Mouse (Mus musculus) bone marrow, adult 2 months (tissue): Measurements from ENCODE around the gene Rps21. TPM values are rescaled to one million over a fixed set of nuclear protein-coding genes. Genes with fewer than 3 reads are reported as not detected.

Source experiments
- H3K27ac ChIP-seq: fragments of 200-500 bp; 2 replicates; pipeline ENCODE4 v1.5.1; 2012; ENCODE audit warnings: low read depth, mild to moderate bottlenecking, control low read depth, inconsistent platforms, low read length; ENCODE audit not compliant: control insufficient read depth, poor library complexity, insufficient read depth
- H3K4me1 ChIP-seq: fragments of 200-500 bp; 2 replicates; pipeline ENCODE4 v1.6.1; 2011; ENCODE audit warnings: low read length; ENCODE audit not compliant: control insufficient read depth, insufficient read depth
- H3K4me3 ChIP-seq: fragments of 200-500 bp; replicated peaks from 2 replicates; pipeline ENCODE3; 2011; ENCODE audit warnings: mild to moderate bottlenecking, low read depth, low read length, control low read depth; ENCODE audit not compliant: control insufficient read depth
- CTCF ChIP-seq: fragments of 200-500 bp; IDR thresholded peaks from 2 replicates; pipeline ENCODE4 v1.5.1; 2011; ENCODE audit warnings: low read length, control low read depth; ENCODE audit not compliant: control insufficient read depth, insufficient read depth
- POLR2A ChIP-seq: fragments of 200-500 bp; IDR thresholded peaks from 2 replicates; pipeline ENCODE4 v1.6.1; 2011; ENCODE audit warnings: low read depth, mild to moderate bottlenecking, control low read depth, low read length, borderline replicate concordance; ENCODE audit not compliant: control insufficient read depth
- WGBS: fragments of 180-500 bp; shearing (Covaris S2); methylation state at CpG from one replicate; pipeline ENCODE4 v1.1.7; 2018; 5-methylcytosine and 5-hydroxymethylcytosine counted together
- polyA plus RNA-seq: library from polyadenylated mRNA; stranded (reverse); fragments of >200 nt; gene quantifications from 2 replicates; pipeline ENCODE4 v1.2.4, GENCODE M21; 2011; ENCODE audit warnings: low replicate concordance; ENCODE audit not compliant: missing spikeins, insufficient read depth, insufficient read length

Gene Rps21
- polyA plus RNA-seq, 1 experiment = 1,728 TPM

DNA sequence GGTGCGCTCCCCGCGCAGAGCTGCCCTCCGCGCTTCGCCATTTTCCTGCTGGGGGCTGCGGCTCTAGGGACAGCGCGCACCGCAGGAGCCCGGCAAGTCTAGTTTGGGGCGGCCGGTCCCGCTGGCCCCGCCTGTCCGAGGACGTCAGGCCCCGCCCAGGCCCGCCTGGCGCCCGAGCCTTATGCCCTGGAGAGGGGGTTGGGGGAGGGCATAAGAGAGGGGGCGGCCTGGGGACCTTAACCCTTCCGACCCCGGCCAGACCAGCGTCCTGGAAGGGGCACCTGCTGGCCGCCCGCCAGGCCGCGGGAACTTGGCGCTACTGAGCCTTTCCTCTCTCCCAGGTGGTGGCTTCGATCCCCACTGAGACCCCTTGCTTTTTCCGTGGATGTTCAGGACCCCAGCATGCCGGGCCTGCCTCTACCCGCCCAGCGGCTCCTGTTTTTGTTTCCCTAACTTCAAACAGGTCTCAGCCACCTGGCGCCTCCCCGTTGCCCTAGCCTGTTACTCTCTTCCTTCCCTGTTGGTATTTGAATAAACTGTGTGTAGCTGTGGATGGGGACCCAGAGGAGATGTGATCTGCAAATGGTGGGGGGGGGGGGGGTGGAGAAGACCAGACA is 31.3 kb upstream of the Rps21 start, which contains the start of gene Lama5:
Gene Lama5 (minus strand): TSS at position 98 of the 617 bp plus-strand sequence.
- H3K4me1 ChIP-seq = no peaks in the 10 kb centered on the region; the same call in 1 of the 2 replicates
- no peak within 1 kb of the TSS for H3K4me3 ChIP-seq
- 1% methylated on average over 33 of the region's 37 CpGs for WGBS
- TF ChIP-seq CTCF (no peak), POLR2A (no peak)
- H3K27ac ChIP-seq = no peak within 1 kb of the TSS

DNA sequence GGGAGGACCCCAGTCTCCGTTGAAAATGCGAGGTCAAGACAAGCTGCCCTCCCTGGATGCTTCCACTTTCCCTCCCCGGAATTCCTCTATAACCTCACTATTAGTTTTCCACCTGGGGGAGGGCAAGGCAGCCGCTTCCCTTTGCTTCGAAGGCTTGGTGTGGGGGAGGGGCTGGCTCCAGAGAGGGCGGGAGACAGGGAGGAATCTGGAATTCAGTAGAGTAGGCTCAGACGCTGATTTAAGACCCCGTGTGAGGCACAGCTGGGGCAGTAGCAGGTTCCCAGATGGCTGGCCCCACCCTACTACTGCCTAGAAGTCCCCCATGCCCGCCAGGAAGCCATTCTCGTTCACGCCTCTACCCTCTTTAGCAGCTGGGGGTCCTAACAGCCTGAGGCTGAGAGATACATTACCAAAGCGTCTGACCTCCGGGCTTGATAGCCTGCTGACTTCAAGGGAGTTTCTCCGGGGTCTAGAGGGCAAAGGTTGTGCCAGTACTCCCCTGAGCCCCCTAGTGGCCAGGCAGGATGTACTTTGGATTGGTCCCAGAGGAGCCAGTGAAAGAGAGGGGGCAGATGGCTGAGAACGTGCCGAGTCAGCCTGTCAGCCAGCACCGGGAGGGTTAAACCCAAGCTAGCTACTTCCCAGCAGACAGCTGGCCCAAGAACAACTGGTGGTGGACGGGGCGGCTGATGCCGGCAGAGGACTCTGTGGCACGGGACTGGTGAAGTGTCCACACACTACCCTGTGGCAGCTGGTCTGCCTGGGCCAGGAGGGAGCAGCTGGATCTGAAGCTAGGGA is 29.7 kb upstream of the Rps21 start:
- peak; percentile 70 for TF ChIP-seq CTCF
- TF ChIP-seq POLR2A = no peak
- no peak overlapping the region for H3K4me3 ChIP-seq
- WGBS = 5% methylated on average over 21 of the region's 21 CpGs

GRCm38 (mm10) chr2:180228060-180228458 is 29.1 kb upstream of the Rps21 start:
- H3K4me1 ChIP-seq = no peaks in the 10 kb centered on the region; the same call in 1 of the 2 replicates
- H3K4me3 ChIP-seq = no peak overlapping the region
- WGBS = 69% methylated on average over 6 of the region's 6 CpGs
- H3K27ac ChIP-seq = no peak overlapping the region
- TF ChIP-seq POLR2A (no peak), CTCF (no peak)

More for the DNA sequence above, 29.7 kb upstream of the Rps21 start:
- H3K4me1 ChIP-seq = no peaks in the 10 kb centered on the region; the same call in 1 of the 2 replicates
- H3K27ac ChIP-seq = no peak overlapping the region

GRCm38 (mm10) chr2:180228592-180228991 is 28.6 kb upstream of the Rps21 start:
- WGBS = 74% methylated on average over 7 of the region's 7 CpGs
- TF ChIP-seq CTCF (no peak), POLR2A (no peak)
- no peak overlapping the region for H3K27ac ChIP-seq
- no peaks in the 10 kb centered on the region; the same call in 1 of the 2 replicates for H3K4me1 ChIP-seq
- H3K4me3 ChIP-seq = no peak overlapping the region

DNA sequence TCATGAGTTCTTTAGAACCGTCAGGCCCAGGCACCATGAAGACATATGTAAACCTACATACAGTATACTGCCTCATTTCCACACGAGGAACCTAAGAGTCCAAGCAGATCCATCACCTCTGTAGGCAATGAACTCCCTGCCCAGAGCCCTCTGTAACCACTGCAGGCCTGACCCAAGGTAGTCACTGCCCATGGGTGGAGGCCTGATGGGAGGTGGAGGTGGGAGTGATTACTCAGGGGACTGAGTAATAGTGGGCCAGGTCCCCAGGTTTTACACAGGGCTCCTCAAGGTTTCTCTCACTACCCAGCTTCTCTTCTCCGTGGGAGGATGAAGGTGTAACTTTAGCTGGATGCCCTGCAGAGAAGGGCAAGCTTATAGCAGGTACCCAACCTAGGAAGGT is 28.0 kb upstream of the Rps21 start:
- no peaks in the 10 kb centered on the region; the same call in 1 of the 2 replicates for H3K4me1 ChIP-seq
- no peak overlapping the region for H3K4me3 ChIP-seq
- TF ChIP-seq POLR2A (no peak), CTCF (no peak)
- H3K27ac ChIP-seq = no peak overlapping the region
- WGBS = 66% methylated on average over 3 of the region's 3 CpGs

DNA sequence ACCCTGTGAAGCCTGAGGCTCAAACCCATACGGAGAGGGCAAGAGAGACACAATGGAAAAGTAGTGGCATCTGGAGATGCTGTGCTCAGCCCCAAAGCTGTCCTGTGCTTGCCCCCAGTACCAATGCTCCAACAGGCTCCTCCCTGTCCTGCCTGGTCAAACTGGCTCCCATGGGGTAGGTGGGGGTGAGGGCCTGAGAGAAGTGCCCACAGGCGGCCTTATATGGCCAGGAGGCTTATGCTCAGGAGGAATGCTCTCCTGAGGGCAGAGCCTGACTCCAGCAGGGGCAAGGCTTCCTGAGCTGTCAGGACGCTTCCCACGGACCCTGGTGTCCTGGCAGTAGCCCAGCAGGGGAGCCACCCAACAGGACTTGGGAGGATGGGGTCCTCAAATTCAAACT is 26.7 kb upstream of the Rps21 start:
- Histone ChIP-seq H3K4me1 (no peaks in the 10 kb centered on the region; the same call in 1 of the 2 replicates), H3K4me3 (no peak overlapping the region), H3K27ac (no peak overlapping the region)
- WGBS = 68% methylated on average over 4 of the region's 4 CpGs
- no peak for TF ChIP-seq CTCF
- no peak for TF ChIP-seq POLR2A

DNA sequence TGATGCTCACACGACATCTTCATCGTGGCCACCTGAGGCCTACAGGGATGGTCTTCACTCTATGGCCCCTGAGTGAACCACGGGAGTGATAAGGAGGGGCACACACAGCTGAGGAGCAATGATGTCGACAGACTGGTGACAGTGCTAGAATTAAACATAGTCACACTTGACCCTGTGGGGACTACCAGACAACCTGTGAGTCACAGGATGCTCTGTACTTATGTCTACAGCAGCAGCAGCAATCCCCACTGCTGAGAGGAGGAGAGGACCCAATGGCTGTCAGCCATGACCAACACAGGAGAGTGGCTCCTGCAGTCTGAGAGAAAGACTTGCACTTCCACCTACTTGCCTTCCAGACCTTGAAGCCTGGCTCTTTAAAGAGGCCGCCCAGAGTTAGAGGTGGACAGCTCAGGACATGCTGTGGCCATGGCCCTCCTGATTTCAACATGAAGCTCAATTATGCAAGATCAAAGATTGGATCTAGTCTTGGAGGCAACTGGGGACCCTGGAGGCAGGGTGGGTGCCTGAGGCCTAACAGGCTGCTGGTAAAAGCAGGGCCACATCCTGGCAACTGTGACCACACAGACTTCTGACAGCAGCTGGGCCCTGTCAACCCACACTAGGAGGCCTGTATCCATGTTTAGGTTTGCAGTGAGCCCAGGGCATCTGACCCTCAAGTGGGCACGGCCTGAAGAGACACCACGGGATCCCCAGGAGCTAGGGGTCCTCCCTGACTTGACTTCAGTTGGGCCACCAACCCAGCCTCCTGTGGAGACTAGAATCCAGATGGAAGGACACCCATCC is 23.9 kb upstream of the Rps21 start:
- H3K4me1 ChIP-seq = no peaks in the 10 kb centered on the region; the same call in 1 of the 2 replicates
- no peak for TF ChIP-seq POLR2A
- no peak for TF ChIP-seq CTCF
- no peak overlapping the region for H3K4me3 ChIP-seq
- 75% methylated on average over 7 of the region's 7 CpGs for WGBS
- H3K27ac ChIP-seq = no peak overlapping the region

GRCm38 (mm10) chr2:180234353-180234752 is 22.8 kb upstream of the Rps21 start:
- no peak for TF ChIP-seq POLR2A
- no peak for TF ChIP-seq CTCF
- Histone ChIP-seq H3K27ac (no peak overlapping the region), H3K4me3 (no peak overlapping the region), H3K4me1 (no peaks in the 10 kb centered on the region)
- 90% methylated on average over 8 of the region's 8 CpGs for WGBS
